1 mouse cellular context compared by ENCODE assay signal in genomic region chr11:95339471-95340021, GRCm38 (mm10).
TF ChIP-seq lines count a peak whose summit lies in the region.

No protein-coding gene starts in this region.

TF ChIP-seq in MEL, 35 proteins besides CTCF, POLR2A, EP300 and RAD21 (continued from another document):
- TF ChIP-seq BHLHE40 (IDR thresholded peaks at IDR 0.05; ENCODE audit: borderline replicate concordance, low read depth, low read length) (peak; percentile 95), RCOR1 (IDR thresholded peaks at IDR 0.05; ENCODE audit: low read depth, low read length) (peak; percentile 84), MXI1 (IDR thresholded peaks at IDR 0.05; ENCODE audit: low read depth, low read length) (peak; percentile 83), SIN3A (IDR thresholded peaks at IDR 0.05; ENCODE audit: low read length) (peak; percentile 97), HCFC1 (IDR thresholded peaks at IDR 0.05; ENCODE audit: low read depth, low read length) (0 out of 2 replicates have a peak, but pooled peaks have one; percentile 26)
